Mouse (Mus musculus): Measurements from ENCODE around the gene Tcf23. TPM values are rescaled to one million over a fixed set of nuclear protein-coding genes. Genes with fewer than 3 reads are reported as not detected.

The Tcf23 gene
- total RNA-seq, 2 experiments from 2014 or later, result 0.10 to 0.20 TPM

- Histone ChIP-seq H3K27ac (no peak overlapping the region), H3K4me3 (no peak overlapping the region)
- DNase-seq (ENCODE audit: low spot score in 2 of 2), result no peak
- no peak for TF ChIP-seq CTCF (conservative IDR thresholded peaks at IDR 0.05)
These were observed 13.9 kb upstream of the Tcf23 start for GRCm38 (mm10) chr5:30954556-30954955.

DNA sequence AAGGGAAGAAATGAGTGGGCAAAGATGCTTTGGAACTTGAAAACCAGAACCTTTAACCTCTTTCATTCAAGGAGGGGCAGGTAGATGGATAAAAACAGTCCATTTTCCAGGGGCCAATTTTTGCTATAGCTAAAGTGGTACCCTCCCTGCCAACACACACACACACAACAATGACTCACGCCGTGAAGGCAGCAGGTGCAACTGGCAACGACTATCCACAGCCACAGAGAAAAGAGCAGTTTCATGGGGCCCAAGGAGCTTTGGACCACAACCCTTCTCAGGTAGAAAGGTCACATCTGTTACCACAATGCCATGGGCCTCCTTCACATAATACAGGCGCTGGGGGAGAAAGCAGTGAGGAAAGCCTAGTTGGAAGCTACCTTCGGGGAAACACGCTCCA lies 12.7 kb upstream of the Tcf23 start:
- H3K4me3 ChIP-seq, result no peak overlapping the region
- no peak for DNase-seq (ENCODE audit: low spot score in 2 of 2)
- H3K27ac ChIP-seq, result no peak overlapping the region
- TF ChIP-seq CTCF (conservative IDR thresholded peaks at IDR 0.05), result no peak

- Histone ChIP-seq H3K4me3 (0 out of 2 replicates have a peak overlapping the region, but pooled peaks have one; percentile 13), H3K27ac (no peak overlapping the region)
- no peak for DNase-seq (ENCODE audit: low spot score in 2 of 2)
- TF ChIP-seq CTCF (conservative IDR thresholded peaks at IDR 0.05), result no peak
These were observed 10.6 kb upstream of the Tcf23 start for GRCm38 (mm10) chr5:30957891-30958290.

GRCm38 (mm10) chr5:30959198-30959854 lies 9.1 kb upstream of the Tcf23 start:
- peak overlapping the region; percentile 96 for H3K27ac ChIP-seq
- no peak for DNase-seq (ENCODE audit: low spot score in 2 of 2)
- TF ChIP-seq CTCF (conservative IDR thresholded peaks at IDR 0.05), result no peak
- peak overlapping the region; percentile 94 for H3K4me3 ChIP-seq

DNA sequence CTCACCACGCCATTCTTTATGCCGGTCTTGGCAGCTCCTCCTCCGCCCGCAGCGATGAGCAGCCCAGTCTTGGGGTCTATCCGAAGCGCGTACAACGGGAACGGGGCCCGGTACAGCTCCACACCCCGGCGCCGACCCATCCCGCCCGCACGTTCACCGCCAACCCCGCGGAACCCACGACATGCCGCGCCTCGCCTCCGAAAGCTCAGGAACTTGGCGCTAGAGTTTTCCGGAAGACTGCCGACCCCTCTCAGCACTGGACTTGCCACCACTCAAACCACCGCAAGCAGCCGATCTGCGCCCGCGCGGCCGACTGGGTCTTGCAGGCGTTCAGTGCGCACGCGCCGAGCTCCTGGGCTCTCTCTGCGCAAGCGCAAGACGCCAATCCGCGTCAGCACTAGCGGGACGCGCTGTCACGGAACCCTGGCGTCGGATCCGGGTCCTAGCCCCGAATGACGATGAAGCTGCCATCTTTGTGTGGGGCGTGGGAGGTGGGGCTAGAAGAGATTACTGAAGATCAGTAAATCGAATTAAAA lies 8.4 kb upstream of the Tcf23 start, which contains the start of gene Preb:
Preb (minus strand) TSS at position 396 of the 536 bp plus-strand sequence.
- TF ChIP-seq CTCF (conservative IDR thresholded peaks at IDR 0.05), result peak; percentile 52
- Histone ChIP-seq H3K4me3 (peak within 1 kb of the TSS; percentile 94), H3K27ac (peak within 1 kb of the TSS; percentile 96)
- peak; percentile 98 to 99 for DNase-seq (ENCODE audit: low spot score in 2 of 2)

GRCm38 (mm10) chr5:30960814-30961213 lies 7.6 kb upstream of the Tcf23 start:
- peak overlapping the region; percentile 96 for H3K27ac ChIP-seq
- no peak overlapping the region for H3K4me3 ChIP-seq
- DNase-seq (ENCODE audit: low spot score in 2 of 2), result no peak
- TF ChIP-seq CTCF (conservative IDR thresholded peaks at IDR 0.05), result no peak

GRCm38 (mm10) chr5:30961545-30962505 lies 6.6 kb upstream of the Tcf23 start:
- Histone ChIP-seq H3K27ac (peak overlapping the region; percentile 28; the same call in 1 of the 2 replicates), H3K4me3 (no peak overlapping the region)
- DNase-seq (ENCODE audit: low spot score in 2 of 2), result no peak
- TF ChIP-seq CTCF (conservative IDR thresholded peaks at IDR 0.05), result no peak

- Histone ChIP-seq H3K27ac (no peak overlapping the region), H3K4me3 (no peak overlapping the region)
- no peak for TF ChIP-seq CTCF (conservative IDR thresholded peaks at IDR 0.05)
- DNase-seq (ENCODE audit: low spot score in 2 of 2), result no peak
These were observed 4.5 kb upstream of the Tcf23 start for GRCm38 (mm10) chr5:30963916-30964315.

DNA sequence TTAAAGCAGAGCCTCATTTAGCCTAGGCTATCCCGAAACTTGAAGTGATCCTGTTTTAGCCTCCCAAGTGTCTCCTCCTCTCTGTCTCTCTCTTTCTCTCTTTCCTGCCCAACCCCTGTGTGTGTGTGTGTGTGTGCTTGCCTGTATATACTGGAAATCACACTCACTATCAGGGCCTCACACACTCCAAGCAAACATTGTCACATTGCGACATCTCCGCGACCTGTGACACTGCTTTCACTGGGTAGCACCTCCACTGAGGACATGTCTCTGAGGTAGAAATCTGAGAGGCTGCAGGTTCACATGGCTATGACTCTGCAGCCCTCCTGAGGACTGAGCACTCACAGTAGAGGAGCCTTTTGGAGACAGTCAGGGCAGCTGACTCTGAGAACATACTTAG lies 2.3 kb upstream of the Tcf23 start:
- no peak overlapping the region for H3K27ac ChIP-seq
- TF ChIP-seq CTCF (conservative IDR thresholded peaks at IDR 0.05), result no peak
- H3K4me3 ChIP-seq, result no peak overlapping the region
- DNase-seq (ENCODE audit: low spot score in 2 of 2), result no peak

GRCm38 (mm10) chr5:30969440-30969839 lies 978 bp downstream of the Tcf23 start:
- no peak for TF ChIP-seq CTCF (conservative IDR thresholded peaks at IDR 0.05)
- no peak for DNase-seq (ENCODE audit: low spot score in 2 of 2)
- Histone ChIP-seq H3K4me3 (no peak overlapping the region), H3K27ac (no peak overlapping the region)

- no peak for TF ChIP-seq CTCF (conservative IDR thresholded peaks at IDR 0.05)
- H3K4me3 ChIP-seq, result no peak overlapping the region
These were observed 6.6 kb downstream of the Tcf23 start for GRCm38 (mm10) chr5:30974870-30975656.

GRCm38 (mm10) chr5:30982357-30982756 lies 13.9 kb downstream of the Tcf23 start:
- no peak overlapping the region for H3K27ac ChIP-seq
- peak; percentile 85 for TF ChIP-seq CTCF (conservative IDR thresholded peaks at IDR 0.05)

More at GRCm38 (mm10) chr5:30974870-30975656, 6.6 kb downstream of the Tcf23 start:
- no peak overlapping the region for H3K27ac ChIP-seq
- DNase-seq (ENCODE audit: low spot score in 2 of 2), result no peak

More at GRCm38 (mm10) chr5:30982357-30982756, 13.9 kb downstream of the Tcf23 start:
- no peak overlapping the region for H3K4me3 ChIP-seq
- peak; percentile 54 to 62 for DNase-seq (ENCODE audit: low spot score in 2 of 2)
